ENCODE assay signal across 8 mouse cellular contexts in the genomic region with DNA sequence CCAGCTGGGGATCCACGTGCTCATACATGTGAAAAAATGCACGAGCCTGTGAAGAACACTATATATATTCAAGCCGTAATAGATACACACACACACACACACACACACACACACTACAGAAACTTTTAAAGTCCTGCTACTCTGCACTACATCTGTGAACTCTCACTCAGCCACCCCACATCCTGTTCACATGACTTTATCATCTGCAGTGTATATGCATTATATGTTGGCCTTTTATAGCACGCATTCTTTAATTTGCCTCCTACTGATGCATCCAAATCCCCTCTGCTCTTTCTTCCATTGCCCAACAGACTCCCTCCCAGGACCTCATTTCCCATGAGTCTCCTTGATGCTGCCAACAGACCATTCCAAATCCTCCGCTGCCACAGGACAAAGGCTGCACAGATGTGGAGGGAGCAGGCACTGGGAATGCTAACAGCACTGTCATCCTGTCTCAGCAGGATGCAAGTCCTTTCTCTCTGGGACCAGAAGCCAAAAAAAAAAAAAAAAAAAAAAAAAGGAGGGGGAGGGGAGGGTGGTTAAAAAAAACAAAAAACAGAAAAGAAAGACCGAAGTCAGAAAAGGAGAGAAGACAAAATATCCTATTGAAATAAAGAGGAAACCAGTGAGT. TPM values are rescaled to one million over a fixed set of nuclear protein-coding genes. Genes with fewer than 3 reads are reported as not detected.
A peak's percentile ranks its signal among the peaks of the same experiment; 100 is the strongest.
DNase-seq lines count a peak whose midpoint lies in the region; ATAC-seq lines count a peak whose summit lies in the region.
"Had no signal": no experiment of that assay in that cellular context is flagged by ENCODE, and none has a peak within 500 bp of the region (broad histone marks: within the 10 kb centered on the region; RNA-seq: fewer than 3 reads in every experiment).

No protein-coding gene starts in this region.

- no peak overlapping the region for H3K9ac ChIP-seq in midbrain, embryonic 13.5 days (replicated peaks)
- H3K9ac ChIP-seq: liver, embryonic 13.5 days had no signal

- peaks cover 30% of the 10 kb centered on the region for H3K4me1 ChIP-seq in hindbrain, embryonic 10.5 days (replicated peaks)
- H3K4me1 ChIP-seq in midbrain, embryonic 13.5 days (replicated peaks) = peaks cover 20% of the 10 kb centered on the region
- H3K4me1 ChIP-seq: liver, embryonic 13.5 days had no signal

- no peaks in the 10 kb centered on the region for H3K9me3 ChIP-seq in hindbrain, embryonic 10.5 days
- no peaks in the 10 kb centered on the region for H3K9me3 ChIP-seq in midbrain, embryonic 13.5 days
- H3K9me3 ChIP-seq: liver, embryonic 13.5 days had no signal

- DNase-seq in R1 (ENCODE audit: low read depth, low spot score) = peak; percentile 96
- peak; percentile 79 for DNase-seq in embryo, embryonic 10 days (ENCODE audit: low spot score)
- peak; percentile 68 for DNase-seq in hindbrain, embryonic 10.5 days (ENCODE audit: low spot score)
- no peak for DNase-seq in right cerebral cortex, postnatal 14 days
- no peak for DNase-seq in spleen, postnatal 36 days (ENCODE audit: low spot score in 2 of 2)
- no peak for DNase-seq in spleen, adult 12 weeks (ENCODE audit: low spot score)
- DNase-seq: liver, embryonic 13.5 days had no signal

- no peak overlapping the region for H3K4me2 ChIP-seq in midbrain, embryonic 13.5 days (replicated peaks)
- H3K4me2 ChIP-seq: liver, embryonic 13.5 days had no signal

- peak overlapping the region; percentile 88 for H3K27ac ChIP-seq in hindbrain, embryonic 10.5 days
- peak overlapping the region; percentile 81 for H3K27ac ChIP-seq in midbrain, embryonic 13.5 days
- H3K27ac ChIP-seq: liver, embryonic 13.5 days had no signal

- H3K27me3 ChIP-seq in hindbrain, embryonic 10.5 days (ENCODE audit: insufficient read depth, poor library complexity, severe bottlenecking) = no peaks in the 10 kb centered on the region
- no peaks in the 10 kb centered on the region for H3K27me3 ChIP-seq in midbrain, embryonic 13.5 days
- H3K27me3 ChIP-seq: liver, embryonic 13.5 days had no signal

- no peak overlapping the region for H3K4me3 ChIP-seq in hindbrain, embryonic 10.5 days
- no peak overlapping the region for H3K4me3 ChIP-seq in midbrain, embryonic 13.5 days (replicated peaks)
- H3K4me3 ChIP-seq: liver, embryonic 13.5 days had no signal

- WGBS in hindbrain, embryonic 10.5 days = 22% methylated on average over 6 of the region's 6 CpGs
- 11% methylated on average over 6 of the region's 6 CpGs for WGBS in midbrain, embryonic 13.5 days

- peak; percentile 86 for ATAC-seq in midbrain, embryonic 13.5 days

- H3K36me3 ChIP-seq in hindbrain, embryonic 10.5 days = no peaks in the 10 kb centered on the region
- no peaks in the 10 kb centered on the region for H3K36me3 ChIP-seq in midbrain, embryonic 13.5 days
- H3K36me3 ChIP-seq: liver, embryonic 13.5 days had no signal

RNA-seq across cellular contexts. Expression of a gene that starts 47.7 kb away (rescaled TPM):
- polyA plus RNA-seq in hindbrain, embryonic 10.5 days (2016; fragmentation: Nextera tagmentation; extraction: Ambion mirVana) = 232 and 295 TPM in 2 replicates
- polyA plus RNA-seq in midbrain, embryonic 13.5 days (2015; fragmentation: Nextera tagmentation; extraction: Ambion mirVana) = 499 and 584 TPM in 2 replicates

Comparison
In these comparisons a context has a peak if more than half of its experiments do, and no peak if none do; other contexts are left out.
1. DNase-seq: peak in R1 (single experiment), embryo, embryonic 10 days (single experiment) and hindbrain, embryonic 10.5 days (single experiment); none in right cerebral cortex, postnatal 14 days (single experiment), spleen, postnatal 36 days (0 of 2) and spleen, adult 12 weeks (single experiment).